25 mouse cellular contexts compared by ENCODE assay signal in the genomic region with DNA sequence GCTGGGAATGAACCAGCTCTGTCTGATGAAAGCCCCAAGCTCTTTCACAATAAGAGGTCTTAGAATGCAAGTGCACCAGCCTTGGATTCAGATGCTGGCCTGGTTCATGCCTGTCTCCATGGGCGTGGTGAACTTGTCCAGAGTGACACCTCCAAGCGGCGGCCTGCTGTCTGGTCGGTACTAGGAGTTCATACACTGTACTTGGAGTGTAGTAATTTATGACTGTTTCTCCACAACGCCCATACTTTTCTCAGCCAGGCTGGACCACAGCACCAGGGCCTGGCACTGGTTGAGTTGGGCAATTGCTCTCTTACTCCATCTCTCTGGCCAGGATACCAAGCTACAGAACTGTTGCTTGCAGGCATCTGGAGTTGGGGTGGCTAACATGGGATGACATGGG. TPM values are rescaled to one million over a fixed set of nuclear protein-coding genes. Genes with fewer than 3 reads are reported as not detected.
DNase-seq lines count a peak whose midpoint lies in the region; TF ChIP-seq lines count a peak whose summit lies in the region.
"Had no signal": no experiment of that assay in that cellular context is flagged by ENCODE, and none has a peak within 500 bp of the region (broad histone marks: within the 10 kb centered on the region; RNA-seq: fewer than 3 reads in every experiment).

No protein-coding gene starts in this region.

- H3K4me1 ChIP-seq in thymus, adult 2 months (replicated peaks; ENCODE audit: control insufficient read depth, insufficient read depth, low read length), result no peaks in the 10 kb centered on the region
- H3K4me1 ChIP-seq: forebrain, embryonic 10.5 days; liver, embryonic 15.5 days; lung, embryonic 15.5 days; stomach, embryonic 15.5 days had no signal

- peak; percentile 78 for DNase-seq in adrenal gland, adult 2 months
- no peak for DNase-seq in adrenal gland, postnatal 4 days (ENCODE audit: low spot score in 2 of 2)
- peak; percentile 20 to 25 for DNase-seq in lung, adult 18-20 months
- DNase-seq in lung, postnatal 10 days, result no peak
- DNase-seq in adrenal gland, postnatal 25 days, result peak; percentile 31
- no peak for DNase-seq in thymus, adult 2 months
- DNase-seq in embryo, embryonic 9.5 days (ENCODE audit: extremely low spot score), result no peak
- DNase-seq: cerebellum, adult 2 months; cerebellum, postnatal 14 days; forebrain, postnatal 0 days; gastrocnemius, postnatal 10 days; heart, postnatal 14 days; kidney, adult 8-10 months; kidney, postnatal 10 days; layer of hippocampus, adult 9-11 months; liver; lung, postnatal 36 days; retina, postnatal 1 day; right cerebral cortex, postnatal 14 days; thymus, postnatal 14 days had no signal

- no peak for TF ChIP-seq CTCF in thymus, adult 2 months (IDR thresholded peaks at IDR 0.05; ENCODE audit: borderline replicate concordance, control insufficient read depth, extremely low read depth, insufficient read depth, low read length, poor library complexity)

- TF ChIP-seq POLR2A in thymus, adult 2 months (IDR thresholded peaks at IDR 0.05; ENCODE audit: control insufficient read depth, extremely low read depth, insufficient read depth, low read length, poor library complexity), result no peak

- WGBS in thymus, adult 2 months, result 92% methylated on average over 5 of the region's 5 CpGs

- no peak overlapping the region for H3K27ac ChIP-seq in thymus, adult 2 months (ENCODE audit: control insufficient read depth, insufficient read depth, low read length)
- H3K27ac ChIP-seq: forebrain, embryonic 10.5 days; liver, embryonic 15.5 days; lung, embryonic 15.5 days; stomach, embryonic 15.5 days had no signal

- no peaks in the 10 kb centered on the region for H3K27me3 ChIP-seq in thymus, adult 2 months (ENCODE audit: control insufficient read depth, insufficient read depth, low read length)
- H3K27me3 ChIP-seq: CH12.LX; liver, embryonic 15.5 days; lung, embryonic 15.5 days; stomach, embryonic 15.5 days had no signal

- no peaks in the 10 kb centered on the region for H3K36me3 ChIP-seq in thymus, adult 2 months (ENCODE audit: control insufficient read depth, insufficient read depth, low read length)
- H3K36me3 ChIP-seq: forebrain, embryonic 10.5 days; liver, embryonic 15.5 days; lung, embryonic 15.5 days; stomach, embryonic 15.5 days had no signal

- no peak overlapping the region for H3K4me3 ChIP-seq in thymus, adult 2 months (ENCODE audit: control insufficient read depth, insufficient read depth, low read length)
- H3K4me3 ChIP-seq: forebrain, embryonic 10.5 days; liver, embryonic 15.5 days; lung, embryonic 15.5 days; stomach, embryonic 15.5 days had no signal

RNA-seq across cellular contexts. Expression of a gene that starts 45.4 kb away (rescaled TPM):
- 10 to 100 TPM; 70.8 to 70.9 TPM for total RNA-seq in adrenal gland, adult 2 months (2021)
- polyA plus RNA-seq in adrenal gland, adult 2 months (2012; rRNA removed), result 4.5 and 4.8 TPM in 2 replicates
- total RNA-seq in adrenal gland, postnatal 4 days (2021), result 10 to 100 TPM; 57.1 to 58.9 TPM
- total RNA-seq in adrenal gland, postnatal 25 days (2021), result 75.7 and 81.2 TPM in 2 replicates
- 8.7 and 9.5 TPM in 2 replicates for polyA plus RNA-seq in thymus, adult 2 months (2012; rRNA removed)

Comparison
In these comparisons a context has a peak if more than half of its experiments do, and no peak if none do; other contexts are left out.
1. DNase-seq: peak in adrenal gland, adult 2 months (single experiment), lung, adult 18-20 months (2 of 2) and adrenal gland, postnatal 25 days (single experiment); none in adrenal gland, postnatal 4 days (0 of 2), lung, postnatal 10 days (single experiment), thymus, adult 2 months (single experiment) and embryo, embryonic 9.5 days (single experiment).